Mouse (Mus musculus) frontal cortex, postnatal 10 days (tissue): ENCODE measurements around the gene Acta1.

Experiments used
- DNase-seq, 2 experiments: peaks; one replicate each; pipeline ENCODE4 v3.0.0; 2022; ENCODE audit warnings: low spot score in 2 of 2, mixed read lengths in 1 of 2

Acta1 gene

GRCm38 (mm10) chr8:123894502-123895097 is at the start of gene Acta1:
Acta1 (minus strand) TSS chr8:123894751.
- no peak for DNase-seq

- no peak for DNase-seq
Measured at GRCm38 (mm10) chr8:123929026-123929425, 34.5 kb upstream of the Acta1 start.

GRCm38 (mm10) chr8:123925671-123926070 is 31.1 kb upstream of the Acta1 start:
- no peak for DNase-seq

- DNase-seq = peak; percentile 82 to 83
Measured at GRCm38 (mm10) chr8:123924719-123925118, 30.2 kb upstream of the Acta1 start.

- DNase-seq = no peak
Measured at GRCm38 (mm10) chr8:123914635-123915034, 20.1 kb upstream of the Acta1 start.

GRCm38 (mm10) chr8:123912265-123912664 is 17.7 kb upstream of the Acta1 start:
- DNase-seq = no peak

GRCm38 (mm10) chr8:123907604-123908003 is 13.1 kb upstream of the Acta1 start:
- DNase-seq = no peak

- no peak for DNase-seq
Measured at GRCm38 (mm10) chr8:123902653-123903052, 8.1 kb upstream of the Acta1 start.

- no peak for DNase-seq
Measured at GRCm38 (mm10) chr8:123899366-123899765, 4.8 kb upstream of the Acta1 start.

- DNase-seq = no peak
Measured at GRCm38 (mm10) chr8:123898576-123898975, 4.0 kb upstream of the Acta1 start.

- DNase-seq = no peak
Measured at GRCm38 (mm10) chr8:123896774-123897173, 2.2 kb upstream of the Acta1 start.

GRCm38 (mm10) chr8:123896366-123896761 is 1.8 kb upstream of the Acta1 start:
- DNase-seq = no peak

- no peak for DNase-seq
Measured at GRCm38 (mm10) chr8:123895680-123896365, 1.3 kb upstream of the Acta1 start.

GRCm38 (mm10) chr8:123895230-123895629 is 679 bp upstream of the Acta1 start:
- no peak for DNase-seq

GRCm38 (mm10) chr8:123893413-123893812 is 1.1 kb downstream of the Acta1 start:
- DNase-seq = no peak

- DNase-seq = no peak
Measured at GRCm38 (mm10) chr8:123892586-123893155, 1.9 kb downstream of the Acta1 start.

- DNase-seq = peak; percentile 75 to 80
Measured at GRCm38 (mm10) chr8:123891883-123892585, 2.5 kb downstream of the Acta1 start.

GRCm38 (mm10) chr8:123891271-123891670 is 3.3 kb downstream of the Acta1 start:
- DNase-seq = no peak

GRCm38 (mm10) chr8:123889797-123890196 is 4.8 kb downstream of the Acta1 start:
- no peak for DNase-seq

GRCm38 (mm10) chr8:123887956-123888355 is 6.6 kb downstream of the Acta1 start:
- DNase-seq = no peak

GRCm38 (mm10) chr8:123887163-123887562 is 7.4 kb downstream of the Acta1 start:
- DNase-seq = no peak

GRCm38 (mm10) chr8:123884721-123885565 is 9.6 kb downstream of the Acta1 start:
- DNase-seq = peak; percentile 68 to 79
